Mouse (Mus musculus) kidney, embryonic 16.5 days (tissue): ENCODE data around the gene Slc1a7. TPM values are rescaled to one million over a fixed set of nuclear protein-coding genes. Genes with fewer than 3 reads are reported as not detected.

Experiments used
- ATAC-seq: fragments of 200-750 bp; cut with Nextera tagmentation; 2 replicates; pipeline ENCODE4 v1.8.0; 2017; ENCODE audit warnings: moderate TSS enrichment; ENCODE audit not compliant: low FRiP score, low TSS enrichment
- H3K27ac ChIP-seq: fragments of 300-500 bp; sonication (generic); 2 replicates; pipeline ENCODE4 v1.5.1; 2014; ENCODE audit warnings: low read length
- H3K27me3 ChIP-seq: fragments of 300-500 bp; sonication (generic); 2 replicates; pipeline ENCODE4 v1.6.1; 2014; ENCODE audit warnings: low read length, control low read depth, mixed read lengths; ENCODE audit not compliant: insufficient read depth
- H3K36me3 ChIP-seq: fragments of 300-500 bp; sonication (generic); 2 replicates; pipeline ENCODE4 v1.6.1; 2014; ENCODE audit warnings: low read length, control low read depth, mixed read lengths; ENCODE audit not compliant: insufficient read depth
- H3K4me1 ChIP-seq: fragments of 300-500 bp; sonication (generic); 2 replicates; pipeline ENCODE4 v1.6.1; 2014; ENCODE audit warnings: low read length, control low read depth, mixed read lengths; ENCODE audit not compliant: insufficient read depth
- H3K4me2 ChIP-seq: fragments of 300-500 bp; sonication (generic); replicated peaks from 2 replicates; pipeline ENCODE4 v1.6.1; 2014; ENCODE audit warnings: low read depth, low read length
- H3K4me3 ChIP-seq: fragments of 300-500 bp; sonication (generic); 2 replicates; pipeline ENCODE4 v1.5.1; 2014; ENCODE audit warnings: mild to moderate bottlenecking, low read length
- H3K9ac ChIP-seq: fragments of 300-500 bp; sonication (generic); replicated peaks from 2 replicates; pipeline ENCODE4 v1.6.1; 2014; ENCODE audit warnings: low read length
- H3K9me3 ChIP-seq: fragments of 300-500 bp; sonication (generic); 2 replicates; pipeline ENCODE4 v1.6.1; 2016; ENCODE audit warnings: low read length, control low read depth
- WGBS: fragments of 180-500 bp; shearing (Covaris S2); extraction: QIAGEN DNeasy Blood & Tissue Kit; methylation state at CpG from one replicate; pipeline ENCODE4 v1.1.7; 2014; 5-methylcytosine and 5-hydroxymethylcytosine counted together
- polyA plus RNA-seq: library from polyadenylated mRNA; unstranded; fragments of >200 nt; fragmentation: Nextera tagmentation; extraction: Ambion mirVana; gene quantifications from 2 replicates; pipeline ENCODE4 v1.2.1, GENCODE M21; 2015

Gene Slc1a7
- polyA plus RNA-seq, 1 experiment from 2014 or later: not detected

- no peaks in the 10 kb centered on the region for H3K9me3 ChIP-seq
- no peak overlapping the region for H3K4me3 ChIP-seq
- no peaks in the 10 kb centered on the region for H3K4me1 ChIP-seq
- ATAC-seq: no peak
- H3K36me3 ChIP-seq: peaks cover 48% of the 10 kb centered on the region
- WGBS: 95% methylated on average over 2 of the region's 2 CpGs
- no peak overlapping the region for H3K4me2 ChIP-seq
- no peaks in the 10 kb centered on the region for H3K27me3 ChIP-seq
- no peak overlapping the region for H3K9ac ChIP-seq
- no peak overlapping the region for H3K27ac ChIP-seq
Measured at GRCm38 (mm10) chr4:108057247-108057646, 89.1 kb downstream of the Slc1a7 start.

GRCm38 (mm10) chr4:108058166-108058565, 90.0 kb downstream of the Slc1a7 start:
- ATAC-seq: no peak

GRCm38 (mm10) chr4:108059601-108060379, 91.7 kb downstream of the Slc1a7 start:
- no peak overlapping the region for H3K27ac ChIP-seq
- no peaks in the 10 kb centered on the region for H3K27me3 ChIP-seq
- no peak overlapping the region for H3K9ac ChIP-seq
- WGBS: 83% methylated on average over 19 of the region's 19 CpGs
- H3K9me3 ChIP-seq: no peaks in the 10 kb centered on the region
- no peak for ATAC-seq
- no peak overlapping the region for H3K4me3 ChIP-seq
- no peak overlapping the region for H3K4me2 ChIP-seq
- H3K36me3 ChIP-seq: peaks cover 52% of the 10 kb centered on the region
- H3K4me1 ChIP-seq: no peaks in the 10 kb centered on the region

More at GRCm38 (mm10) chr4:108058166-108058565, 90.0 kb downstream of the Slc1a7 start:
- H3K4me3 ChIP-seq: no peak overlapping the region
- no peaks in the 10 kb centered on the region for H3K9me3 ChIP-seq
- no peak overlapping the region for H3K4me2 ChIP-seq
- no peak overlapping the region for H3K9ac ChIP-seq
- 69% methylated on average over 10 of the region's 10 CpGs for WGBS
- H3K36me3 ChIP-seq: peaks cover 52% of the 10 kb centered on the region
- no peaks in the 10 kb centered on the region for H3K4me1 ChIP-seq
- H3K27me3 ChIP-seq: no peaks in the 10 kb centered on the region
- no peak overlapping the region for H3K27ac ChIP-seq

GRCm38 (mm10) chr4:108060774-108061173, 92.6 kb downstream of the Slc1a7 start:
- no peaks in the 10 kb centered on the region for H3K9me3 ChIP-seq
- WGBS: 86% methylated on average over 4 of the region's 4 CpGs

GRCm38 (mm10) chr4:108062524-108062923, 94.4 kb downstream of the Slc1a7 start:
- Histone ChIP-seq H3K9me3 (no peaks in the 10 kb centered on the region), H3K27ac (no peak overlapping the region), H3K9ac (no peak overlapping the region), H3K4me3 (no peak overlapping the region), H3K27me3 (no peaks in the 10 kb centered on the region), H3K36me3 (peaks cover 44% of the 10 kb centered on the region), H3K4me1 (no peaks in the 10 kb centered on the region), H3K4me2 (no peak overlapping the region)
- no peak for ATAC-seq
- 91% methylated on average over 5 of the region's 5 CpGs for WGBS

More at GRCm38 (mm10) chr4:108060774-108061173, 92.6 kb downstream of the Slc1a7 start:
- no peak overlapping the region for H3K27ac ChIP-seq
- H3K4me1 ChIP-seq: no peaks in the 10 kb centered on the region
- no peak overlapping the region for H3K9ac ChIP-seq
- no peak for ATAC-seq
- H3K27me3 ChIP-seq: no peaks in the 10 kb centered on the region
- H3K4me3 ChIP-seq: no peak overlapping the region
- peaks cover 48% of the 10 kb centered on the region for H3K36me3 ChIP-seq
- H3K4me2 ChIP-seq: no peak overlapping the region

Other genes starting within 250 kb of the Slc1a7 start
- 1.1 and 1.2 TPM in 2 replicates for gene Lrp8, start 166.1 kb upstream of the Slc1a7 start, polyA plus RNA-seq
- 158 and 165 TPM in 2 replicates for gene Magoh, start 88.6 kb upstream of the Slc1a7 start, polyA plus RNA-seq
- gene 0610037L13Rik, start 78.5 kb upstream of the Slc1a7 start, polyA plus RNA-seq: 117 and 124 TPM in 2 replicates
- gene Cpt2, start 44.7 kb upstream of the Slc1a7 start, polyA plus RNA-seq: 59.2 and 62.8 TPM in 2 replicates
- gene Podn, start 128.1 kb downstream of the Slc1a7 start, polyA plus RNA-seq: 0.69 and 0.82 TPM in 2 replicates
- gene Scp2, start 176.7 kb downstream of the Slc1a7 start, polyA plus RNA-seq: 264 and 288 TPM in 2 replicates
- 44.8 and 50.0 TPM in 2 replicates for gene Echdc2, start 197.1 kb downstream of the Slc1a7 start, polyA plus RNA-seq
- gene Zyg11a, start 249.7 kb downstream of the Slc1a7 start, polyA plus RNA-seq: 0.26 and 0.39 TPM in 2 replicates